Mouse (Mus musculus) erythroblast, embryonic 14.5 days (primary cell): Measurements from ENCODE around the gene Dab1. TPM values are rescaled to one million over a fixed set of nuclear protein-coding genes. Genes with fewer than 3 reads are reported as not detected.

Experiments used
- H3K27me3 ChIP-seq: 2 replicates; pipeline ENCODE4 v1.6.1; 2012; ENCODE audit warnings: inconsistent platforms; ENCODE audit not compliant: control insufficient read depth
- H3K36me3 ChIP-seq: 2 replicates; pipeline ENCODE4 v1.6.1; 2012; ENCODE audit warnings: mild to moderate bottlenecking, inconsistent platforms; ENCODE audit not compliant: control insufficient read depth
- H3K4me1 ChIP-seq: 2 replicates; pipeline ENCODE4 v1.6.1; 2012; ENCODE audit warnings: inconsistent platforms; ENCODE audit not compliant: control insufficient read depth
- H3K4me3 ChIP-seq: replicated peaks from 2 replicates; pipeline ENCODE3; 2012; ENCODE audit warnings: moderate library complexity, mild to moderate bottlenecking, inconsistent platforms
- H3K9me3 ChIP-seq: 2 replicates; pipeline ENCODE4 v1.6.1; 2012; ENCODE audit warnings: low read length, inconsistent platforms, mixed read lengths; ENCODE audit not compliant: control insufficient read depth
- GATA1 ChIP-seq: IDR thresholded peaks from 2 replicates; pipeline ENCODE4 v1.6.1; 2012; ENCODE audit warnings: low read length, inconsistent platforms, mixed read lengths
- TAL1 ChIP-seq: IDR thresholded peaks from 3 replicates; pipeline ENCODE4 v1.6.1; 2012; ENCODE audit warnings: low read length, inconsistent platforms, mixed read lengths
- polyA plus RNA-seq: library from polyadenylated mRNA; stranded (reverse); fragments of >175 nt; gene quantifications from 2 replicates; pipeline ENCODE4 v1.2.3, GENCODE M21; 2012

The Dab1 gene
- polyA plus RNA-seq, 1 experiment: not detected

- Histone ChIP-seq H3K9me3 (peaks cover 10% of the 10 kb centered on the region; the same call in 1 of the 2 replicates), H3K27me3 (no peaks in the 10 kb centered on the region), H3K36me3 (no peaks in the 10 kb centered on the region), H3K4me3 (no peak overlapping the region), H3K4me1 (no peaks in the 10 kb centered on the region)
- TF ChIP-seq GATA1 (no peak), TAL1 (no peak)
Measured at GRCm38 (mm10) chr4:103839541-103839940, 220.4 kb downstream of the Dab1 start.

- H3K36me3 ChIP-seq: no peaks in the 10 kb centered on the region
- no peak overlapping the region for H3K4me3 ChIP-seq
- H3K4me1 ChIP-seq: no peaks in the 10 kb centered on the region
- H3K9me3 ChIP-seq: peaks cover 10% of the 10 kb centered on the region; the same call in 1 of the 2 replicates
- TF ChIP-seq GATA1: no peak
- TF ChIP-seq TAL1: no peak
- no peaks in the 10 kb centered on the region for H3K27me3 ChIP-seq
Measured at GRCm38 (mm10) chr4:103841126-103841525, 222.0 kb downstream of the Dab1 start.

GRCm38 (mm10) chr4:103844635-103845034 is 225.5 kb downstream of the Dab1 start:
- Histone ChIP-seq H3K9me3 (peaks cover 3% of the 10 kb centered on the region; the same call in 1 of the 2 replicates), H3K27me3 (no peaks in the 10 kb centered on the region), H3K4me3 (no peak overlapping the region), H3K36me3 (no peaks in the 10 kb centered on the region), H3K4me1 (no peaks in the 10 kb centered on the region)
- TF ChIP-seq TAL1 (no peak), GATA1 (no peak)

- no peaks in the 10 kb centered on the region for H3K27me3 ChIP-seq
- no peaks in the 10 kb centered on the region for H3K36me3 ChIP-seq
- H3K4me3 ChIP-seq: no peak overlapping the region
- peaks cover 2% of the 10 kb centered on the region; the same call in 1 of the 2 replicates for H3K9me3 ChIP-seq
- TF ChIP-seq TAL1: no peak
- TF ChIP-seq GATA1: no peak
- H3K4me1 ChIP-seq: no peaks in the 10 kb centered on the region
Measured at GRCm38 (mm10) chr4:103857173-103857572, 238.0 kb downstream of the Dab1 start.

DNA sequence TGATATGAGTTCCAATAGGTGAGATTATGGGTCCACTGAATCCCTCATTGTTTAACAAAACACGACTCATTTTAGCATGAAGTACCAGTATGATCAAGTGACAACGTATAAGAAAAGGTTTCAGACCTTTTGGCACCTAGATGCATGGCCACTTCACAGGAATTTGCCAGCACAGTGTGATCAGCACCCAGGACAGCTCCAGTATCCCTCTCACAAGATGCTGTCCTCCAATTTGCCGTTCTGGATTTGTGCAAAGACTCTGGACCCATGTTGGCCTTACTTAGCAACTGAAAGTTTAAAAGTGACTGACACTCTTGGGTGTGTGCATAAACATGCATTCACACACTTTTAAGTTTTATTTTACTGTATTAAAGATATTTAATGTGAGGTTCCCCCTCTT is 256.4 kb downstream of the Dab1 start:
- Histone ChIP-seq H3K9me3 (no peaks in the 10 kb centered on the region), H3K4me3 (no peak overlapping the region), H3K36me3 (no peaks in the 10 kb centered on the region), H3K4me1 (no peaks in the 10 kb centered on the region), H3K27me3 (no peaks in the 10 kb centered on the region)
- TF ChIP-seq TAL1 (no peak), GATA1 (no peak)

- Histone ChIP-seq H3K36me3 (no peaks in the 10 kb centered on the region), H3K9me3 (no peaks in the 10 kb centered on the region; the same call in 1 of the 2 replicates)
- no peak for TF ChIP-seq TAL1
- no peak for TF ChIP-seq GATA1
Measured at GRCm38 (mm10) chr4:103878841-103879240, 259.7 kb downstream of the Dab1 start.

DNA sequence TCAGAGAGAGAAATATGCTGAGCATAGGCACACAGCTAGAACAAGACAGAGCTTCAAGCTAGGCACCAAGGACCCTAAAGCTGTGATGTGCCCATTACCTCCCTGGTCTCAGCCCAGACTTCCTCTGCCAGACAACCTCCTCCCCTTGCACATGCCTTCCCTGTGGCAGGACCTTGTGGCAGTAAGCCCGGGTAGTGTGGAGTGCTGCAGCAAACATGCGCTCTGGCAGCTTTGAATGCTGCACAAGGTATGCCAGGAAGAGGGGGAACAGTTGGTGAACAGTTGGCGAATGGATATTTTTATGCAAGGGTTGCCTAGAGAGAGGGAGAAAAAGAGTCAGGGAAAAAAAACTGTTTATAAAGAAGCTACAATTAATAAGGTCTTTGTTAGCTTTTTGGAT is 262.5 kb downstream of the Dab1 start:
- Histone ChIP-seq H3K9me3 (peaks cover 3% of the 10 kb centered on the region; the same call in 1 of the 2 replicates), H3K27me3 (no peaks in the 10 kb centered on the region), H3K4me1 (no peaks in the 10 kb centered on the region), H3K36me3 (no peaks in the 10 kb centered on the region), H3K4me3 (no peak overlapping the region)
- TF ChIP-seq GATA1 (no peak), TAL1 (no peak)

More at GRCm38 (mm10) chr4:103878841-103879240, 259.7 kb downstream of the Dab1 start:
- Histone ChIP-seq H3K4me1 (no peaks in the 10 kb centered on the region), H3K27me3 (no peaks in the 10 kb centered on the region), H3K4me3 (no peak overlapping the region)

- TF ChIP-seq TAL1 (no peak), GATA1 (no peak)
Measured at GRCm38 (mm10) chr4:103888086-103888485, 268.9 kb downstream of the Dab1 start.

DNA sequence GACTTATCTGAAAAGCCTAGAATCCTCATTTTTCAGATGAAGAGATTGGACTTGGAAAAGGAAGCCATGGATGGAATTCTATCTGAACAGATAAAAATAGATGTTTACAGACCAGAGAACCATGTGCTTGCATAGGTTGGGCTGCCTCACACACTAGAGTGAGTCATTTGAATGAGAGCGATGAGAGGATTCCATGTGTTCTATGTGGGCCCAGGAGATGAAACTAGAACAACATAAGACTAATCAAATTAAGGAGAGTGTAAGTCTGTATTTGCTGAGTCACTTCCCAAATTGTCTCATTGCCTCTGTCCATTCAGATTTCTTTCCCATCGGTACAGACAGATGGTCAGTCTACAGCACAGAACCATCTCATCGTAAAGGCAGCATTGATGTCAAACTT is 270.0 kb downstream of the Dab1 start:
- H3K9me3 ChIP-seq: peaks cover 6% of the 10 kb centered on the region; the same call in 1 of the 2 replicates
- no peak overlapping the region for H3K4me3 ChIP-seq
- no peaks in the 10 kb centered on the region for H3K27me3 ChIP-seq
- no peaks in the 10 kb centered on the region for H3K4me1 ChIP-seq
- H3K36me3 ChIP-seq: no peaks in the 10 kb centered on the region
- TF ChIP-seq TAL1: no peak
- no peak for TF ChIP-seq GATA1

More at GRCm38 (mm10) chr4:103888086-103888485, 268.9 kb downstream of the Dab1 start:
- Histone ChIP-seq H3K4me1 (no peaks in the 10 kb centered on the region), H3K36me3 (no peaks in the 10 kb centered on the region), H3K4me3 (no peak overlapping the region), H3K9me3 (peaks cover 6% of the 10 kb centered on the region; the same call in 1 of the 2 replicates), H3K27me3 (no peaks in the 10 kb centered on the region)

- Histone ChIP-seq H3K4me3 (no peak overlapping the region), H3K36me3 (no peaks in the 10 kb centered on the region), H3K27me3 (no peaks in the 10 kb centered on the region), H3K4me1 (no peaks in the 10 kb centered on the region), H3K9me3 (peaks cover 19% of the 10 kb centered on the region)
- no peak for TF ChIP-seq GATA1
- no peak for TF ChIP-seq TAL1
Measured at GRCm38 (mm10) chr4:103896806-103897205, 277.6 kb downstream of the Dab1 start.
